Mouse (Mus musculus) cerebellum, postnatal 36 days (tissue): ENCODE measurements around the gene Elavl1.
"Not testable (repeated sequence)": the region's sequence is repeated elsewhere in the genome, so short reads cannot be mapped to it uniquely, and the experiment has no call there.

Experiments used
- DNase-seq, 2 experiments: peaks; one replicate each; pipeline ENCODE4 v3.0.0; 2021 to 2022; ENCODE audit warnings: mixed read lengths in 2 of 2

Elavl1 gene

DNA sequence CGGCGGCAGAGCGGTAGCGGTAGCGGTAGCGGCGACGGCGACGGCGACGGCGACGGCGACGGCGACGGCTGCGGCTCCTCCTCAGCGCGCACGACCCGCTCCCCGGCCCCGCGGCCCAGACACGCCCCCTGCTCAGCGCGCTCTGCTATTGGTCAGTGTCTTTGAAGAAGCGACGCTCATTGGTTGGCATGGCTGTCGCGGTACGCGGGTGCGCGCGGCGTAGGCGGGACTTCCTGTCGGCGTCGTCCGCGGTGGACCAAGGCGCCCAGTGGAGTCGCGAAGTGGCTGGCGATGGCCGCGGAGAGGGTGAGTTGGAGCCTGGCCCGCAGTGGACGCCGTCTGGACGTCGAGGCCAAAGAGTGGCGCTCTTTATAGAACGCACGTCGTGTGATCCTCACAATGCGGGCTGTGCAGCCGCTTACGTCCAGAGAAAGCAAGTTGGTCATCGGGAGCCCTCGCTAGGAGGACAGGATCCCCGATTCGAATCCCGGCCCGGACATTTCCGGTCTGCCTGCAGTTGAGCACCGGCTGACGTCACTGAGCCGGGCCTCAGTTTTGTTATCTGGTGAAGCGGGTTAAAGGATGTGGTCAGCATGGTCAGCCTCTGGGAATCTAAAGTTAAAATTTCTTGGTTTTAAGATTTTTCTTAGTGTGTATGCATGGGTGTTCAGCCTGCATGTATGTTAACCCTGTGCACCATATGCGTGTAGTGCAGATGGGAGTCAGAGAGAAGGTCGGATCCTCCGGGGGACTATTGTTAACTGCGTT is at the start of gene Elavl1, which contains the start of gene Ccl25:
Gene Elavl1 (minus strand): TSS at position 431 of the 768 bp plus-strand sequence.
Gene Ccl25 (plus strand): TSS at position 228 of the 768 bp plus-strand sequence.
- DNase-seq: peak; percentile 97 to 98

- no peak for DNase-seq
Observed at GRCm38 (mm10) chr8:4372657-4373056, 47.4 kb upstream of the Elavl1 start.

- no peak for DNase-seq
Observed at GRCm38 (mm10) chr8:4370078-4370477, 44.9 kb upstream of the Elavl1 start.

DNA sequence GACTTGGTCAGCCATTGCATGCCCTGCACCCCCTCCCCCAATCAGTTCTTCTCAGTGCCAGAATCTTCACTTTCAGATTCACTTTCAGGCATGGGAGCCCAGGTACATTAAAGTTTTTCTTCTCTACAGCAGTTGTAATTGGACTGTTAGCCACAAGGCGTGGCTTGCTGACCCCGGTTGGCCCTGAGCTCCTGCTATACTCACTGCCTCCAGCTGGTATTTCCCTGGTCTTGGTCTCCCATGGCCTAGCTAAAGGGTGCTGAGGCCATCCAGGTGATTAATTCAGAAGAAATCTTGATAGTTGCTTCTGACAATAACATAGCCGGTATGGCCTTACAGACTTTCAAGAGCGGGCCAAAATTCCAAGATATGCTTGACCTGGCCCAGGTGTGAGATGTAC is 43.3 kb upstream of the Elavl1 start:
- no peak for DNase-seq

DNA sequence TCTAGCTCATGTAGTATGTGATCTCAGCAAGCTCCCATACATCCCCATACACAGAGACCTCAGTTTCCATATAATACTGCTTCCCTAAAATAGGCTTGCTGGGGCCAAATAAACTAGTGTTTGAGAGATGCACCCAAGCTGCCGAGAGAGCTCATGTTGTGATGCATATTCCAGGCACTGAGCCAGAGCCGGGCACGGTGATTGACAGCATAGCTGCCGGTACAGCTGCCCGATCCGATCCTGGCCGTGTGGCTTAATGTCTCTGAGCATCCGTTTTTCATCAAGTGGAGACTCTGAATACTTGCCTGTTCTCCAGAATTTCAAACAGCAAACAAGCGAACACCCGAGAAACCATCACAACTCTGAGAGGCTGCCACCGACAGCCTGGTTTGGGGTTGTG is 42.6 kb upstream of the Elavl1 start:
- DNase-seq: no peak

DNA sequence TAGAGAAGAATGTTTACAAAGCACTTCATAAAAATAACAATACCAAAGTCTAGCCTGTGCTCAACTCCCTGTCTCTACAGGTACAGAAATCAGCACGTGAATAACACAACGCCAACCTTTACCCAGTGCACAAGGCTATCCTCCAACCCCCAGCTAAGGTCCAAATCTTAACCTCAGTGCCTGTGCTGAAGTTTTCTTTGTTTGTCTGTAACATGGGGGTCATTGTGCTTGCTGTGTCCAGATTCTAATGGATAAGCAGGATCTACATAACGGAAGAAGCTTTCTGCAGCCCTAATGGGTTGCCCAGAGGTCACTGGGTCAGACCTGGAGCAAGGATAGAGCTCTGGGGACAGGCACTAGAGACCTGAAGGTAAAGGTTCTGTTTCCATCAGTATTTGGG is 41.0 kb upstream of the Elavl1 start:
- DNase-seq: no peak

DNA sequence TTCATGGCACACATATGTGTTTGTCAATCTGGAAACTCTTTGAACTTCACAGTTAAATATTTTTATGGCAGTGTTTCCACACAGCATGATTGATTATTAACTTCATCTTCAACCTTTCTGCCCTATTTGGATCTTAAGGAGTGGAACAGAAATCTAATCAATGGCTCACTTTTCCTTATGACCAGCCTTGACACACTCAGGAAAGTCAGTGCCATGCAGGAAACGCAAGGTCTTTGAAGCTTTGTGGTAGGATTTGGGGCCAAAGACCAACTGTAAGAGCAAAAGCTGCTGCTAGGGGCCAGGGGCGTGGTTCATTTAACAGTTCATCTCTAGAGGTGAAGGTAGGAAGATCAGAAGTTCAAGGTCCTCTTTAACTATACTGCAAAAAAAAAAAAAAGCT is 35.7 kb upstream of the Elavl1 start:
- no peak for DNase-seq

- DNase-seq: no peak
Observed at GRCm38 (mm10) chr8:4359362-4359761, 34.1 kb upstream of the Elavl1 start.

GRCm38 (mm10) chr8:4355455-4355854 is 30.2 kb upstream of the Elavl1 start:
- DNase-seq: no peak

GRCm38 (mm10) chr8:4354516-4354915 is 29.3 kb upstream of the Elavl1 start:
- DNase-seq: no peak

DNA sequence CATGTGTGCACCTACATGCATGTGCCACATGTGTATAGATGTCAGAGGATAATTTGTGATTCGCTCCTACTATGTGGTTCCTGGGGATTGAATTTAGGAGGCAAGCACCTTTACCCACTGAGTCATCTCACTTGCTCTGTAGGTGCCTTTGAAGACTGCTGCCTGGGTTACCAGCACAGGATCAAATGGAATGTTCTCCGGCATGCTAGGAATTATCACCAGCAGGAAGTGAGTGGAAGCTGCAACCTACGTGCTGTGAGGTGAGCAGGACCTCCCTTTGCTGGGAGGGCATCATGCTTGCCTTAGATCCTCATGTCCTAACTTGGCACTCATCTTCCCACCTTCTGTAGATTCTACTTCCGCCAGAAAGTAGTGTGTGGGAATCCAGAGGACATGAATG is 28.5 kb upstream of the Elavl1 start:
- no peak for DNase-seq

DNA sequence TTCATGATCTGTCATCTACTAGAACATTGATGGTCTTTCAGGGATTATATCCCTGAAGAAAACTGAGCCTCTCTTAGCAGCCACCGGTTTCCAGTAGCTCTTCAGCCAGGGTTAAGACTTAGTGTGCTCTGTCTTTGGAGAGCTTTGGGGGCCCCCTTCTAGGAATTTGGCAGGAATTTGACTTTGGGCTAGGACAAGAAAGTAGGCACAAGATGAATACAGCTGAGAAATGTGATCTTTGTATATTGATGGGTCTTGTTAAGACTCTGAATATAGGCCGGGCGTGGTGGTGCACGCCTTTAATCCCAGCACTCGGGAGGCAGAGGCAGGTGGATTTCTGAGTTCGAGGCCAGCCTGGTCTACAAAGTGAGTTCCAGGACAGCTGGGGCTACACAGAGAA is 27.3 kb upstream of the Elavl1 start:
- not testable (repeated sequence) for DNase-seq

- no peak for DNase-seq
Observed at GRCm38 (mm10) chr8:4350618-4351017, 25.4 kb upstream of the Elavl1 start.

DNA sequence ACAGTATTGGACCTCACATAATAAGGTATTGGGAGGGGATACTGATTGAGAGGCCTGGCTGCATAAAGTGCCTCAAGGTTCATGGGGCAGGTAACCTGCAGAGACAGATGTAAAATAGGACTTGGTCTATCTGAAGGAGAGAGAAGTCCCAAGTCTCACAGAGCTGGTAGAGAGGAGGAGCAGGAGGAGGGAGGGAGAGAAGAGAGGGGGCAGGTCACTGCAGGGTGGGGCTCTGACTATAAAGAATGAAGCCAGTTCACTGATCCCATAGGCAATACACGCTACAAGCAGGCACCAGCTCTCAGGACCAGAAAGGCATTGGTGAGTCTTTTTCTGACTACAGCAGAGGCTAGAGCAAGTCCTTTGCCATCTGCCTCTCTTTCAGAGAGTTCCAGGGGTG is 24.1 kb upstream of the Elavl1 start:
- DNase-seq: no peak

GRCm38 (mm10) chr8:4348275-4348674 is 23.1 kb upstream of the Elavl1 start:
- DNase-seq: no peak

- DNase-seq: no peak
Observed at GRCm38 (mm10) chr8:4347661-4348060, 22.4 kb upstream of the Elavl1 start.

DNA sequence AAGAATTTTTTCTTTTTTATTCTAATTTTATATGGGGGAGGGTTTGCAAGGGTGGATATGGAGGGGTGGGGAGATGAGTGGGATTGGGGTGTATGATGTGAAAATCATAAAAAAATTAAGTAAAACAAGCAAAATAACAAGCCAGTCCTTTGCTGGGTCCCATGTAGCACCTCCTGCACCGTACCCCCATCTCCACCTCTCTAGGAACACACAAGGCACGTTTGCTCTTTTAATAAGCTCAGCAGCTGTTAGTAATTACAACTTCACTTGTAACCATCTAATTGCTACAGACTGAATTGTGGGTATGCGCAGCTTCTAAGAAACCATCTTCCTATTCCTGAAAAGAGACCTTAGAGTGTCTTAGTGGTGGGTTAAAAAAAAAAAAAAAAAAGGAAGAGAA is 15.0 kb upstream of the Elavl1 start:
- DNase-seq: no peak

GRCm38 (mm10) chr8:4335678-4336077 is 10.5 kb upstream of the Elavl1 start:
- no peak for DNase-seq

DNA sequence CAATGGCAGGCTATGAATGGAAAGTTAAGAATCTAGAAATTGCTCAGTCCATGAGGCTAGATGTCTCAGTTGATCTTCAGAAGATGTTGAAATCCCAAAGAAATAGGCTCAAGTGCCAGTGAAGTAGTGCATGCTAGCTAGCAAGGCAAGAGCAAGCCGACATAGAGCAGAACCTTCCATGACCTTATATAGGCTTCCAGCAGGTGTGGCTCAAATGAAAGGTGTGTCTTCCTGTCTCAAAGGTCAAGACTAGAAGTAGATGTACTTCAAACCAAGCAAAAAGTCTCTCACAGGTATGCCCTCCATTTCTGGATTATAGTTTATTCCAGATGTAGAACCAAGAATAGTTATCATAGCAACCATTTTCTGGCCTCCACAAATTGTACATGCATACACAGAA is 8.8 kb upstream of the Elavl1 start:
- DNase-seq: no peak

- DNase-seq: peak in 1 of 2 experiments; percentile 11
Observed at GRCm38 (mm10) chr8:4329000-4329399, 3.8 kb upstream of the Elavl1 start.

GRCm38 (mm10) chr8:4325751-4326036 is 481 bp upstream of the Elavl1 start:
- peak in 1 of 2 experiments; percentile 8 for DNase-seq

DNA sequence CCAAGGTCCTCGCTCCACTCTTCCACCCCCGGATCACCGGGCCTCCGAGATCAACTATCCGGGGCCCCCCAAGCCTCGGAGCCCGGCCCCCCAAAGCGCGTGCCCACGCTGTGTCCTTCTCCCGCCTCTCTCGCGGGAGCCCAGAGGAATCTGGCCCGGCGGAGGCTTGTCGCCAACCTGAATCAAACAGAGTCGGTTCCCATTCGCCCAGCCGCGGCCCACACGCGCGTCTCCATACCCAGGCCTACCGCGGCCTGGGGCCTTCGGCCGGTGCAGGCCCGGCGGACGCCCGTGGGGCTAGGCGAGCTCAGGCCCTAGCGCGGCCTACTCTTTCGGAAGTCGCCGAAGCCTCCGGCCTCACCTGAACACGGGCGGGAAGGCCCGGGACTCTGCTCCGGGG is 688 bp downstream of the Elavl1 start:
- no peak for DNase-seq

- DNase-seq: no peak
Observed at GRCm38 (mm10) chr8:4323917-4324316, 1.3 kb downstream of the Elavl1 start.

- DNase-seq: peak; percentile 76 to 80
Observed at GRCm38 (mm10) chr8:4322470-4322869, 2.7 kb downstream of the Elavl1 start.

- DNase-seq: no peak
Observed at GRCm38 (mm10) chr8:4321031-4321430, 4.2 kb downstream of the Elavl1 start.
